Mouse (Mus musculus) ES-E14 (cell line): ENCODE data around the gene Adamts2.

ENCODE experiments used
- HCFC1 ChIP-seq: IDR thresholded peaks from 2 replicates; pipeline ENCODE4 v1.6.1; 2012; ENCODE audit warnings: low read length, inconsistent platforms, borderline replicate concordance; ENCODE audit not compliant: insufficient read depth
- MAFK ChIP-seq: IDR thresholded peaks from 2 replicates; pipeline ENCODE4 v1.6.1; 2014; ENCODE audit warnings: mild to moderate bottlenecking, low read depth, low read length, inconsistent platforms; ENCODE audit not compliant: insufficient read depth
- ZNF384 ChIP-seq: IDR thresholded peaks from 2 replicates; pipeline ENCODE4 v1.6.1; 2012; ENCODE audit warnings: low read depth, low read length, inconsistent platforms

DNA sequence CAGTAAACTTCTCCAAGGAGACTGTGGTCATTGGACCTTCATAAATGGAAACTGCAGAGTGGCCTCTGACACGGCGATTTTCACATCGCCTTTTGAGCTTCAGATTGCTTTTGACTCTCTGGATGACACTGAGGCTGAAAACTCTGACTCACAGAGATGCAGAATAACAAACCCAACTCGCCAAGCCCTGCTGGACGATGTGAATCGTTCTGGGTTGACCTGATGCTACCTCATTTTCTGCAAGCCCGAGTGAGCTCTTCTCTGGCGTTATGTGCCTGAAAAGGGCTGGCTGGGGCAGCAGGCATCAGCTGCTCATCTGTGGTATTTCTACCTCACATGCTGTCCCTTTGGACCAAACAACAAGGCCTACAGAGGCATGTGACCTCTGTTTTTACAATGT is 98.6 kb downstream of the Adamts2 start:
- TF ChIP-seq ZNF384: no peak
- no peak for TF ChIP-seq MAFK
- TF ChIP-seq HCFC1: no peak
